Mouse (Mus musculus) forebrain, embryonic 14.5 days (tissue): Measurements from ENCODE around the gene Eif2b3. TPM values are rescaled to one million over a fixed set of nuclear protein-coding genes. Genes with fewer than 3 reads are reported as not detected.

ENCODE experiments used
- ATAC-seq: fragments of 200-750 bp; cut with Nextera tagmentation; 2 replicates; pipeline ENCODE4 v1.8.0; 2017; ENCODE audit warnings: mild to moderate bottlenecking, moderate library complexity
- DNase-seq: peaks from one replicate; pipeline ENCODE4 v3.0.0-alpha.2; 2015; ENCODE audit warnings: low spot score
- H3K27ac ChIP-seq: fragments of 300-500 bp; sonication (generic); 2 replicates; pipeline ENCODE4 v1.5.1; 2014; ENCODE audit warnings: low read depth, mild to moderate bottlenecking, control low read depth, low read length, moderate library complexity
- H3K27me3 ChIP-seq: fragments of 300-500 bp; sonication (generic); replicated peaks from 2 replicates; pipeline ENCODE4 v1.6.1; 2014; ENCODE audit warnings: low read length, control low read depth, mixed read lengths; ENCODE audit not compliant: control insufficient read depth, insufficient read depth
- H3K36me3 ChIP-seq: fragments of 300-500 bp; sonication (generic); 2 replicates; pipeline ENCODE4 v1.6.1; 2014; ENCODE audit warnings: low read length, control low read depth; ENCODE audit not compliant: control insufficient read depth, insufficient read depth
- H3K4me1 ChIP-seq: fragments of 300-500 bp; sonication (generic); 2 replicates; pipeline ENCODE4 v1.6.1; 2014; ENCODE audit warnings: antibody characterized with exemption, low read length, control low read depth; ENCODE audit not compliant: control insufficient read depth, insufficient read depth
- H3K4me2 ChIP-seq: fragments of 300-500 bp; sonication (generic); 2 replicates; pipeline ENCODE4 v1.6.1; 2014; ENCODE audit warnings: mild to moderate bottlenecking, control low read depth, low read length
- H3K4me3 ChIP-seq: fragments of 300-500 bp; sonication (generic); 2 replicates; pipeline ENCODE4 v1.5.1; 2014; ENCODE audit warnings: low read depth, low read length, control low read depth
- H3K9ac ChIP-seq: fragments of 300-500 bp; sonication (generic); 2 replicates; pipeline ENCODE4 v1.6.1; 2014; ENCODE audit warnings: mild to moderate bottlenecking, low read length, control low read depth, moderate library complexity
- H3K9me3 ChIP-seq: fragments of 300-500 bp; sonication (generic); replicated peaks from 2 replicates; pipeline ENCODE4 v1.6.1; 2016; ENCODE audit warnings: low read length, control low read depth, mixed read lengths; ENCODE audit not compliant: control insufficient read depth
- WGBS: fragments of 180-500 bp; shearing (Covaris S2); extraction: QIAGEN DNeasy Blood & Tissue Kit; methylation state at CpG from one replicate; pipeline ENCODE4 v1.1.7; 2014; 5-methylcytosine and 5-hydroxymethylcytosine counted together
- polyA plus RNA-seq: library from polyadenylated mRNA; unstranded; fragments of >200 nt; fragmentation: Nextera tagmentation; extraction: Ambion mirVana; gene quantifications from 2 replicates; pipeline ENCODE4 v1.2.1, GENCODE M21; 2014

Gene Eif2b3
- polyA plus RNA-seq, 1 experiment from 2014 or later: 51.4 TPM

DNA sequence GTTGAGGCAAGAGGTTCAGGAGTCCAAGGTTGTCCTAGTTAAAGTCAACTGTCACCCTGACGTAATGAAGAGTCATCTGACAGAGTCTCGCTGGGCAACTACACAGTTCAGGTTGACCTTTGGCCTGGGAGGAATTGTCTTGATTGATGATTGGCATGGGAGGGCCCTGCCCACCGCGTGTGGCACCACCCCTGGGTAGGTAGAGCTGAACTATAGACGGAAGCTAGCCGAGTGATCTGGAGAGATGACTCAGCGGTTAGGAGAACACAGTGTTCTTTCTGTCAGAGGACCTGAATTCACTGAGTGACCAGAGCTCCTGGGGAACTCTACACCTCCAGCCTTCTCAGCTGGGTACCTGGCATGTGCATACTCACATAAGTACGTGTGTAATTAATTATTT lies 116.8 kb downstream of the Eif2b3 start:
- no peak for ATAC-seq
- 0 out of 2 replicates have a peak, but pooled peaks cover 3% of the 10 kb centered on the region for H3K27me3 ChIP-seq
- no peak overlapping the region for H3K4me2 ChIP-seq
- DNase-seq: no peak
- H3K9ac ChIP-seq: no peak overlapping the region
- no peaks in the 10 kb centered on the region for H3K9me3 ChIP-seq
- no peak overlapping the region for H3K4me3 ChIP-seq
- WGBS: 36% methylated on average over 8 of the region's 8 CpGs
- H3K4me1 ChIP-seq: peaks cover 18% of the 10 kb centered on the region
- H3K27ac ChIP-seq: no peak overlapping the region
- no peaks in the 10 kb centered on the region for H3K36me3 ChIP-seq

Other genes with a start within 250 kb of the Eif2b3 start
- 34.0 and 34.5 TPM in 2 replicates for gene Toe1, start 211.8 kb upstream of the Eif2b3 start, polyA plus RNA-seq
- 8.0 and 8.9 TPM in 2 replicates for gene Mutyh, start 211.7 kb upstream of the Eif2b3 start, polyA plus RNA-seq
- gene Hpdl, start 197.7 kb upstream of the Eif2b3 start, polyA plus RNA-seq: 0.77 and 0.78 TPM in 2 replicates
- gene Zswim5, start 142.0 kb upstream of the Eif2b3 start, polyA plus RNA-seq: 8.5 and 11.1 TPM in 2 replicates
- gene Urod, start 25.0 kb upstream of the Eif2b3 start, polyA plus RNA-seq: 66.1 and 70.3 TPM in 2 replicates
- gene Hectd3, start 24.1 kb upstream of the Eif2b3 start, polyA plus RNA-seq: 13.1 and 15.3 TPM in 2 replicates
- gene Ptch2, start 76.7 kb downstream of the Eif2b3 start, polyA plus RNA-seq: 2.4 and 3.4 TPM in 2 replicates
- gene Btbd19, start 106.3 kb downstream of the Eif2b3 start, polyA plus RNA-seq: 2.2 and 2.5 TPM in 2 replicates
- gene Tctex1d4, start 107.4 kb downstream of the Eif2b3 start, polyA plus RNA-seq: 0.25 and 0.32 TPM in 2 replicates
- 7.0 and 7.1 TPM in 2 replicates for gene Plk3, start 114.6 kb downstream of the Eif2b3 start, polyA plus RNA-seq
- 621 and 797 TPM in 2 replicates for gene Rps8, start 136.8 kb downstream of the Eif2b3 start, polyA plus RNA-seq
- 38.5 and 38.6 TPM in 2 replicates for gene Kif2c, start 163.2 kb downstream of the Eif2b3 start, polyA plus RNA-seq
- 7.2 and 8.0 TPM in 2 replicates for gene Tmem53, start 232.5 kb downstream of the Eif2b3 start, polyA plus RNA-seq
- gene Armh1, start 232.7 kb downstream of the Eif2b3 start, polyA plus RNA-seq: 0.62 and 0.81 TPM in 2 replicates